Mouse (Mus musculus) ovary, adult 18-20 months (tissue): Measurements from ENCODE around the gene Olfr418.
"Not testable (repeated sequence)": the region's sequence is repeated elsewhere in the genome, so short reads cannot be mapped to it uniquely, and the experiment has no call there.

Experiments used
- DNase-seq: peaks from one replicate; pipeline ENCODE4 v3.0.0; 2022; ENCODE audit warnings: low spot score, mixed read lengths

The Olfr418 gene

GRCm38 (mm10) chr1:173265701-173266100 is at the start of gene Olfr418:
Gene Olfr418, plus strand, starts transcription at chr1:173266001.
- no peak for DNase-seq

DNA sequence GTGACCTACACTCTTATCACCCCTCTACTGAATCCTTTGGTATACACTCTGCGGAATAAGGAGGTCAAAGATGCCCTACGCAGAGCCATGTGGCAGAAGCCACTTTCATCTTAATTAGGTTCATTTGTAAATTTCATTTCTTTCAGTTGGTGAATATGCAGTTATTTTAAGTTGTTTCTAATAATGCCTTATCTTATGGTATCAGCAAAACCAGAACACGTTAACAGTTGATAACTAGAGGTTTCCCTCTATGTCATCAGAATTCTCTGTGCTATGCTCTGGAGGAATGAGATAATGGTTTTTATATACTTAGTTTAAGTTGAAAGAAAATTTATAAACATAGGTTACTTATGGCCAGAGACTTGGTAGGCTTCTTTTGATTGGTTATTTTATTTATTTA is 49.3 kb upstream of the Olfr418 start:
- DNase-seq, result no peak

DNA sequence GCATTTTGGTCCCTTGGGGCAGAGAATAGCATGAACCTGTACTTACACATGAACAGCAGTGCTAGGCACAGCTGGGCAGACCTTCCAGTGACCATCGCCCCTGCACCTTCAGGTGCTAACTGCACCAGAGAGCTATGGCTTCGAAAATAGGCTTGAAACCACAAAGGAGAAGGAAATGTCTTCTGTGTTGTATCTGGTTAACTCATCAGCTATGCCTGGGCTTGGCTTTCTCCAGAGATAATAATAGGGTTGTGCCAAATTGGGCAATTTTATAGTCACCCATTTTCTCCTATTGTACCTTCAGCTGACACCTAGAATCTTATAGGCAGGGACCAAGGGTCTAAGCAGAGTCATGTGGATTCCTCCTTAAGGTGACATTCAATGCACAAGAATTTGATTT is 38.7 kb upstream of the Olfr418 start, which contains the start of gene Fcer1a:
Fcer1a (minus strand) TSS at position 134 of the 400 bp plus-strand sequence.
- DNase-seq, result no peak

- not testable (repeated sequence) for DNase-seq
These were observed 28.8 kb upstream of the Olfr418 start for GRCm38 (mm10) chr1:173237004-173237403.

DNA sequence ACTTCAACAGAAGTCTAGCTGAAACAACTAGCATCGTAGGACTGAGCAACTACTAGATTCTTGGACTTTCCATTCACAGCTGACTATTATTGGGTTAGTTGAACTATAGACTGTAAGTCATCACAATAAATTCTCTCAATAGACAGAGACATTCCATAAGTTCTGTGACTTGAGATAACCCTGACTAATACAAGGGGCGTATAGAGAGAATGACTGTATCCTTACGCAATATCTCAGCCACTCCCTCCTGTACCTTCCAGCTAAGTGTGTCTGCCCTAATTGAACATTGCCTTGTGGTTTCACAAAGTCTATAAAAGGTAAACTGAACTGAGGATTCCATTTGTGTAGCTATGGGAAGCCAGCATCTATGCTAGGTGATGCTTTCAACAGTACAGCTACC is 15.9 kb upstream of the Olfr418 start:
- no peak for DNase-seq

- no peak for DNase-seq
These were observed 11.9 kb downstream of the Olfr418 start, which contains the start of gene Mptx2 for GRCm38 (mm10) chr1:173277677-173278076. Gene Mptx2, minus strand, starts transcription at chr1:173277777.

DNA sequence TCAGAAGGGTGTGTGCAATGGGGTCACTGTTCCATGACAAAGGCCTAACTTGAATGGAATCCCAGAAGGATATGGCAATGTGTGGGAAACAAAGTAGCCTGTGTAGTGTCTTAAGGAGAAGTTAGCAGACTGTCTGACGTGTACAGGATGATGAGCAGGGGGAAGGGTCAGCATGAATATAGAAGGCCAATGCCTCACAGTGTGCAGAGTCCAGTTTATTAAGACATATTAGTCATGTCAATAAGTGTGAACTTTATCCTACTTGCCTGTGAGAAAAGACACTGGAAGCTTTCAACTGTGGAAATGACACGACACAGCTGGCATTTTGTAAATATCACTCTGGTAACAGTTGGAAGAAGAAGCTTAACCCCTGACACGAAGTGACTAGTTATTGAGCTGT is 37.0 kb downstream of the Olfr418 start:
- not testable (repeated sequence) for DNase-seq

GRCm38 (mm10) chr1:173313535-173314050 is 47.8 kb downstream of the Olfr418 start:
- DNase-seq, result not testable (repeated sequence)

DNA sequence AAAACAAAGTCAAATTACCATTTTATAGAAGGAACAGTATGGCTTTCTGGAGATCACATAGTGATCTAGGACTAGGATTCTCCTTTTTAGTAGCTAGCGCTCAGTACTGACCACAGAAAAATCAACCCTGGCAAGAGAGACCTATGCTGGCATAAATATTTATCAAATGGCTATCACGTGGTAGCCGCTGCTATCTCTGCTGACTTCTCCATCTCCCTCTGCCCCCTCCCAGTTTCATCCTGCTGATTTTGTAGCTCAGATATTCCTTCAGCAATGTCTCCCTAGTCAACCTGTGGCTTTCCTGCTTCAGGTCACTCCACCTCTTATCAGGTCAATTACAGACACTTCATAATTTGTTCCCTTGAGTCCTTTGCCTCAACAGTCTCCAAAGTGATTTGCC is 49.9 kb downstream of the Olfr418 start:
- no peak for DNase-seq

- DNase-seq, result no peak
These were observed 52.2 kb downstream of the Olfr418 start for GRCm38 (mm10) chr1:173317925-173318477.

- no peak for DNase-seq
These were observed 55.9 kb downstream of the Olfr418 start for GRCm38 (mm10) chr1:173321593-173322248.

- no peak for DNase-seq
These were observed 56.4 kb downstream of the Olfr418 start for GRCm38 (mm10) chr1:173322249-173322627.
